Mouse (Mus musculus): ENCODE results near the gene Lgalsl.

The Lgalsl gene

DNA sequence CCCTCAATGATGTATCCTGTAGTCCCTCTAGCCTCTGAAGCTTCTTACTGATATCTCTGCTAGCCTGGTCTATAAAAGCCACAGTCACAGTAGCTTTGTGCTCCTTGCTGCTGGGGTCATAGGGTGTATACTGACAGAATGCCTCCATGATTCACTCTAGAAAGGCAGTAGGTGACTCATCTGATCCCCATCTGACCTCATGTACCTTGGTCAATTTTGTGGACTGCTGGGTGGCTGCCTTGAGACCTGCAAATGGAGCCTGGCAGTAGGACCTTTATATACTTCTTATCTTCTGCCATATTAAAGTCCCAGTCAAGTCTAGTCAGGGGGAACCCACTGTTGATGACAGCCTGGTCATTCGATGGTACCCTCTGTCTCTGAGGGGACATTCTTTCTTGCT, 47.4 kb downstream of the Lgalsl start:
- DNase-seq (ENCODE audit: low spot score in 2 of 2) = no peak

DNA sequence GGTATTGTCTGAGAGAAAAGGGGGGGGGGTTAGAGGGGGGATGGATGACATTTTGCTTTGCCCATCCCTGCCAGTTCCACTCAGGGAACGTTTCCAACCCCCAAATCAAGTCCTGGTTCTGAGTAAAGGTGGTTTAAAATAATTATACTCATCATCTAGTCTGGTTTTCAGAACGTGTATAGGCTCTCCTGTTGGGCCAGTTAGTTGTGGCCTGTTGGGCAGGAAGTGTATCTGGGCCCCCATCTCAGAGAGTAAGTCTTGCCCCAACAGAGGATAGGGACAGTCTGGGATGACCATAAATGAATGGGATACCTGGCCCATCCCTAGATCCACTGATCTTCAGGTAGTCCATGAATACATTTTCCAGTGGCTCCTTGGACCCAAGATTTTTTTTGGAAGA, 48.2 kb downstream of the Lgalsl start:
- DNase-seq (ENCODE audit: low spot score in 2 of 2) = no peak

DNA sequence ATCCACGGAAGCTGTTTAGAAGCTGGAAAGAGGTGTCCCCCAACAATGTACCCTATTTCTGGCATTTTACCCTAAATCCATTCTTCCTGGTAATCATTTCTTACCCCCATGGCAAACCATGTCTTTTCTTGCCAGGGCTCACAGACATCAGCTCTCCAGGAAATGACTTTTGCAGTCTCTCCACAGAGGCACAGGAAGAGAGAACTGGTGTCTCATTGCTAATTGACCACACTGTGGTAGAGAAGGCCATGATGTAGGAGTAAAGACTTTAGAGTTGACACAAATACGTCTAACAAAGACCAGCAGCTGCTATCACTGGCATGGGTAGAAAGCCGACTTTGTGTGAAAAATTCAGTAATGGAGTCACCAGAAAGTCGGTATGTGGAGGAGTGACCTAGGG, 50.5 kb downstream of the Lgalsl start:
- DNase-seq (ENCODE audit: low spot score in 2 of 2) = no peak

DNA sequence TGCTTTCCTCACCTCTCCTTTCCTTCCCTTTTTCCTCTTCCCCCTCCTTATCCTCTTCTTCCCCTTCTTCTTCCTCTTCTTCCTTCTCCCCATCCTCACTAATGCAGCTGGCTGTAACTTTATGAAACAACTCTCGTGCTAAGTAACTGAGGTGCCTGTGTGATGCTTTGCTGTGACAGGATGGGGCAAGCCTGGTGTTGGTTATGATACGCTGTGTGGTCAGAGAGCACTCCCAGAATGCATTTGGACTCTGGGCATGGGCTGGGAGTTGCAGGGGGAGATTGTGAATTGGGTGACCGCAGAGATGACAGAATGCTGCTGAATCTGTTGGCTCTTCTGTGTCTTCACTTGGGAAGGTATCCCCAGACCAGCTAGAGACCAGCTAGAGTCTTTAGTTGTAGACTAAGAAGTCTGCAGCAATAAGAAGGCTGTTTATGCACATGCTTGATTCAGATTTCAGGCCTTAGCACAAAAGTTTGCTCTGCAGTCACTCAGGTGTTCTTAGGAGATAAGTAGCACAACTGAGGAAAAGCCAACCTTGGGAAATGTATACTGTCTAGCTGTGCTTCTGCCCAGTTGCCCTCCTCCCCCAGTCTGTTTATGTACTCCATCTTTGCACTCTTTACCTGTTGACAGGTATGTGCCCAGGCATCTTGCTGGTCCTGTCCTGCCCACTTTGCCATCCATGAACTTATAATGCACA, 51.8 kb downstream of the Lgalsl start:
- no peak for DNase-seq (ENCODE audit: low spot score in 2 of 2)

DNA sequence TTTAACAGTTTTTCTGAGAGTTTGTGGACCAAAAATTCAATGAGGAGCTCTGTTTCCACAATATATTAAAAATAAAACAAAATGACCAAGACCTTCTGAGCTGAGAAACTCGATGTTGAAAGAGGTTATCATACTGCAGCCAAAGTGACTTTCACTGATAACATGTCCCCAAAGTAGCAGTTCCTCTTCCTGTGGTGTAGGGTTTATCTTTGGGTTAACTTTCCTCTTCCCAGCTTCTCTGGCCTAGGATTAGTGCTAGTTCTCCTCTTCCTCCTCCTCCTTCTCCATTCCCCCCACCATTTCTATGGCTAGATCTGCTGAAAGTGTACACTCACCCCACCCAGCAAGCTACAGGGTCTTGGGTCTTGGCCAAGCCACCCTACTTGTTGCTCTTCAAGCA, 52.6 kb downstream of the Lgalsl start:
- no peak for DNase-seq (ENCODE audit: low spot score in 2 of 2)

DNA sequence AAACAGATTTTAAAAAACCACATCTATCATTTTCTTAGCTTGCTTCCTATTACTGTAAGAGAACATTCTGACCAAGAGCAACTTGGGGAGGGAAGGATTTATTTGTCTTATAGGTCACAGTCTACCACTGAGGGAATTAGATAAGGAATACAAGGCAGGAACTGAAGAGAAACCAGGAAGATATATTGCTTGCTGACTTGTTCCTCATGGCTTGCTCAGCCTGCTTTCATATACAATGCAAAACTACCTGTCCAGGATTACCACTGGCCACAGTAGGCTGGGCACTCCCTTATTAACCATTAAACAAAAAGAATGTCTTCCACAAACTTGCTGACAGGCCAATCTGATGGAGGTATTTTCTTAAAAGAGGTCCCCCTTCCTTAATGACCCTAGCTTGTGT, 54.2 kb downstream of the Lgalsl start:
- no peak for DNase-seq (ENCODE audit: low spot score in 2 of 2)
